ENCODE assay signal across 8 mouse cellular contexts in the genomic region with DNA sequence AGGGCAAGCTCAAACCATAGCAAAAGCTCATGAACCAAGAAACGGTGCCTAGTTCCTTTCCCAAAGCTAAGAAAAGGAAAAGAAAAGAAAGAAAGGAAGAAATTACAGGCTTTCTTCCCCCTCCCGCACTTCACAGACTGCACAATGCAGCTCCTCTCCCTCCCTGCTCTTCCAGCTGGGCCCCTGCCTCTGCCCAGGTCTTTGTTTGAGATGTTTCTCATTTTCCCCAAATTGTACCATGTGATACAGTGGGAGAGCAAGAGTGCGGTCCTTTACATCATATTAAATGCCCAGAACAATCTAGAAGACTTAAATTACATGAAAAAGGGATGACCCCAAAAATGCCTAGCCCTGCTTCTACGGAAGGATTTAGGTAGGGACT.
DNase-seq lines count a peak whose midpoint lies in the region; ATAC-seq lines count a peak whose summit lies in the region.

No protein-coding gene starts in this region.

- no peaks in the 10 kb centered on the region for H3K36me3 ChIP-seq in hindbrain, embryonic 16.5 days (ENCODE audit: control insufficient read depth, insufficient read depth, low read length)
- no peaks in the 10 kb centered on the region for H3K36me3 ChIP-seq in hindbrain, embryonic 12.5 days
- no peaks in the 10 kb centered on the region for H3K36me3 ChIP-seq in lung, embryonic 16.5 days (ENCODE audit: control insufficient read depth, insufficient read depth, low read length)
- no peaks in the 10 kb centered on the region for H3K36me3 ChIP-seq in forebrain, embryonic 15.5 days
- no peaks in the 10 kb centered on the region for H3K36me3 ChIP-seq in stomach, embryonic 14.5 days (ENCODE audit: control insufficient read depth, insufficient read depth, low read length)

- 45% methylated on average over 4 of the region's 4 CpGs for WGBS in hindbrain, embryonic 16.5 days
- WGBS in hindbrain, embryonic 12.5 days: 61% methylated on average over 4 of the region's 4 CpGs
- WGBS in lung, embryonic 16.5 days: 54% methylated on average over 4 of the region's 4 CpGs
- WGBS in forebrain, embryonic 15.5 days: 32% methylated on average over 4 of the region's 4 CpGs
- WGBS in stomach, embryonic 14.5 days: 56% methylated on average over 4 of the region's 4 CpGs

- peaks cover 4% of the 10 kb centered on the region for H3K4me1 ChIP-seq in hindbrain, embryonic 16.5 days (ENCODE audit: control insufficient read depth, insufficient read depth, low read depth, low read length)
- H3K4me1 ChIP-seq in hindbrain, embryonic 12.5 days: peaks cover 7% of the 10 kb centered on the region
- peaks cover 19% of the 10 kb centered on the region for H3K4me1 ChIP-seq in lung, embryonic 16.5 days (replicated peaks; ENCODE audit: control insufficient read depth, insufficient read depth, low read length)
- H3K4me1 ChIP-seq in forebrain, embryonic 15.5 days: peaks cover 21% of the 10 kb centered on the region
- H3K4me1 ChIP-seq in stomach, embryonic 14.5 days (ENCODE audit: control insufficient read depth, insufficient read depth, low read length): peaks cover 16% of the 10 kb centered on the region; the same call in 1 of the 2 replicates

- no peak overlapping the region for H3K27ac ChIP-seq in hindbrain, embryonic 16.5 days (ENCODE audit: low read depth, low read length)
- H3K27ac ChIP-seq in hindbrain, embryonic 12.5 days: no peak overlapping the region
- H3K27ac ChIP-seq in lung, embryonic 16.5 days (ENCODE audit: low read length): peak overlapping the region; percentile 91
- H3K27ac ChIP-seq in forebrain, embryonic 15.5 days (replicated peaks): peak overlapping the region; percentile 55
- H3K27ac ChIP-seq in stomach, embryonic 14.5 days (ENCODE audit: low read length): peak overlapping the region; percentile 91

- no peak overlapping the region for H3K9ac ChIP-seq in hindbrain, embryonic 16.5 days (ENCODE audit: low read depth, low read length)
- no peak overlapping the region for H3K9ac ChIP-seq in hindbrain, embryonic 12.5 days
- no peak overlapping the region for H3K9ac ChIP-seq in lung, embryonic 16.5 days (ENCODE audit: low read length)
- H3K9ac ChIP-seq in forebrain, embryonic 15.5 days (replicated peaks): no peak overlapping the region
- no peak overlapping the region; the same call in 1 of the 2 replicates for H3K9ac ChIP-seq in stomach, embryonic 14.5 days (replicated peaks; ENCODE audit: low read depth, low read length)

- peak; percentile 37; the same call in 1 of the 2 replicates for ATAC-seq in hindbrain, embryonic 16.5 days
- ATAC-seq in hindbrain, embryonic 12.5 days (ENCODE audit: low FRiP score): no peak
- 0 out of 2 replicates have a peak, but pooled peaks have one; percentile 15 for ATAC-seq in lung, embryonic 16.5 days (ENCODE audit: low read depth)
- 0 out of 2 replicates have a peak, but pooled peaks have one; percentile 33 for ATAC-seq in forebrain, embryonic 15.5 days (replicated peaks)
- ATAC-seq in stomach, embryonic 14.5 days (ENCODE audit: insufficient number of reproducible peaks, insufficient read depth, low FRiP score, low read depth): peak; percentile 36; the same call in 1 of the 2 replicates

- no peak overlapping the region for H3K4me2 ChIP-seq in hindbrain, embryonic 16.5 days (ENCODE audit: low read length)
- no peak overlapping the region for H3K4me2 ChIP-seq in hindbrain, embryonic 12.5 days (replicated peaks)
- H3K4me2 ChIP-seq in lung, embryonic 16.5 days (ENCODE audit: low read depth, low read length): peak overlapping the region; percentile 23; the same call in 1 of the 2 replicates
- no peak overlapping the region for H3K4me2 ChIP-seq in forebrain, embryonic 15.5 days (replicated peaks)
- H3K4me2 ChIP-seq in stomach, embryonic 14.5 days (replicated peaks; ENCODE audit: low read depth, low read length): 0 out of 2 replicates have a peak overlapping the region, but pooled peaks have one; percentile 2

- no peak for DNase-seq in lung, postnatal 36 days
- DNase-seq in adrenal gland, postnatal 36 days: no peak
- no peak for DNase-seq in frontal cortex, postnatal 25 days (ENCODE audit: low spot score in 2 of 2)

- no peak overlapping the region for H3K4me3 ChIP-seq in hindbrain, embryonic 16.5 days (ENCODE audit: low read length)
- no peak overlapping the region for H3K4me3 ChIP-seq in hindbrain, embryonic 12.5 days
- H3K4me3 ChIP-seq in lung, embryonic 16.5 days (ENCODE audit: low read length): no peak overlapping the region
- no peak overlapping the region for H3K4me3 ChIP-seq in forebrain, embryonic 15.5 days
- no peak overlapping the region for H3K4me3 ChIP-seq in stomach, embryonic 14.5 days (ENCODE audit: low read depth, low read length)

- H3K9me3 ChIP-seq in hindbrain, embryonic 16.5 days (ENCODE audit: control insufficient read depth, low read length): 0 out of 2 replicates have a peak, but pooled peaks cover 2% of the 10 kb centered on the region
- H3K9me3 ChIP-seq in hindbrain, embryonic 12.5 days (replicated peaks): no peaks in the 10 kb centered on the region
- no peaks in the 10 kb centered on the region for H3K9me3 ChIP-seq in lung, embryonic 16.5 days (ENCODE audit: control insufficient read depth, low read length)
- H3K9me3 ChIP-seq in forebrain, embryonic 15.5 days: no peaks in the 10 kb centered on the region
- no peaks in the 10 kb centered on the region for H3K9me3 ChIP-seq in stomach, embryonic 14.5 days (ENCODE audit: control insufficient read depth, low read depth, low read length)

- H3K27me3 ChIP-seq in hindbrain, embryonic 16.5 days (replicated peaks; ENCODE audit: control insufficient read depth, insufficient read depth, low read length): no peaks in the 10 kb centered on the region
- no peaks in the 10 kb centered on the region for H3K27me3 ChIP-seq in hindbrain, embryonic 12.5 days
- H3K27me3 ChIP-seq in lung, embryonic 16.5 days (ENCODE audit: control insufficient read depth, insufficient read depth, low read depth, low read length): no peaks in the 10 kb centered on the region
- no peaks in the 10 kb centered on the region for H3K27me3 ChIP-seq in forebrain, embryonic 15.5 days
- no peaks in the 10 kb centered on the region for H3K27me3 ChIP-seq in stomach, embryonic 14.5 days (ENCODE audit: control insufficient read depth, insufficient read depth, low read length)

Comparison
In these comparisons a context has a peak if more than half of its experiments do, and no peak if none do; other contexts are left out.
1. H3K27ac ChIP-seq: peak in lung, embryonic 16.5 days (single experiment), forebrain, embryonic 15.5 days (single experiment) and stomach, embryonic 14.5 days (single experiment); none in hindbrain, embryonic 16.5 days (single experiment) and hindbrain, embryonic 12.5 days (single experiment).
2. H3K4me2 ChIP-seq: peak in lung, embryonic 16.5 days (single experiment) and stomach, embryonic 14.5 days (single experiment); none in hindbrain, embryonic 16.5 days (single experiment), hindbrain, embryonic 12.5 days (single experiment) and forebrain, embryonic 15.5 days (single experiment).